Mouse (Mus musculus): ENCODE measurements around the gene Pepd.

- TF ChIP-seq CTCF (IDR thresholded peaks at IDR 0.05) (no peak), POLR2A (IDR thresholded peaks at IDR 0.05; ENCODE audit: insufficient read depth, low read depth, low read length) (no peak)
Measured at GRCm38 (mm10) chr7:34932631-34933030, 20.5 kb downstream of the Pepd start.

All from heart, adult 2 months (tissue).